Mouse (Mus musculus) liver, postnatal 0 days (tissue): Measurements from ENCODE around the gene Oat. TPM values are rescaled to one million over a fixed set of nuclear protein-coding genes. Genes with fewer than 3 reads are reported as not detected.

ENCODE experiments used
- ATAC-seq: fragments of 200-750 bp; cut with Nextera tagmentation; 2 replicates; pipeline ENCODE4 v1.8.0; 2017; ENCODE audit warnings: mild to moderate bottlenecking, moderate library complexity
- DNase-seq: peaks from one replicate; pipeline ENCODE4 v3.0.0-alpha.2; 2016
- H3K27ac ChIP-seq: fragments of 300-500 bp; sonication (generic); 2 replicates; pipeline ENCODE4 v1.5.1; 2014; ENCODE audit warnings: antibody characterized with exemption, moderate library complexity, mild to moderate bottlenecking, low read depth
- H3K27me3 ChIP-seq: fragments of 300-500 bp; sonication (generic); 2 replicates; pipeline ENCODE4 v1.6.1; 2014; ENCODE audit warnings: low read length, control low read depth, mixed read lengths; ENCODE audit not compliant: insufficient read depth
- H3K36me3 ChIP-seq: fragments of 300-500 bp; sonication (generic); replicated peaks from 2 replicates; pipeline ENCODE4 v1.6.1; 2014; ENCODE audit warnings: mild to moderate bottlenecking, control low read depth, low read length, moderate library complexity, mixed read lengths; ENCODE audit not compliant: insufficient read depth
- H3K4me1 ChIP-seq: fragments of 300-500 bp; sonication (generic); 2 replicates; pipeline ENCODE4 v1.6.1; 2014; ENCODE audit warnings: antibody characterized with exemption, mild to moderate bottlenecking, control low read depth; ENCODE audit not compliant: insufficient read depth
- H3K4me2 ChIP-seq: fragments of 300-500 bp; sonication (generic); 2 replicates; pipeline ENCODE4 v1.6.1; 2014; ENCODE audit warnings: low read depth, mild to moderate bottlenecking, low read length, moderate library complexity, mixed read lengths
- H3K4me3 ChIP-seq: fragments of 300-500 bp; sonication (generic); 2 replicates; pipeline ENCODE4 v1.5.1; 2014; ENCODE audit warnings: low read depth, low read length
- H3K9ac ChIP-seq: fragments of 300-500 bp; sonication (generic); replicated peaks from 2 replicates; pipeline ENCODE4 v1.6.1; 2014; ENCODE audit warnings: mild to moderate bottlenecking, moderate library complexity
- H3K9me3 ChIP-seq: fragments of 300-500 bp; sonication (generic); 2 replicates; pipeline ENCODE4 v1.6.1; 2016; ENCODE audit warnings: mild to moderate bottlenecking, control low read depth, low read length, mixed read lengths
- CTCF ChIP-seq: sonication (generic); IDR thresholded peaks from 2 replicates; pipeline ENCODE4 v1.5.1; 2016; ENCODE audit warnings: antibody characterized with exemption, low read depth
- EP300 ChIP-seq: IDR thresholded peaks from 2 replicates; pipeline ENCODE4 v1.6.1; 2016; ENCODE audit warnings: antibody characterized with exemption, low read depth, mild to moderate bottlenecking
- WGBS: fragments of 180-500 bp; shearing (Covaris S2); extraction: QIAGEN DNeasy Blood & Tissue Kit; methylation state at CpG from one replicate; pipeline ENCODE4 v1.1.7; 2014; ENCODE audit not compliant: insufficient replicate concordance; 5-methylcytosine and 5-hydroxymethylcytosine counted together
- polyA plus RNA-seq: library from polyadenylated mRNA; unstranded; fragments of >200 nt; fragmentation: Nextera tagmentation; extraction: Ambion mirVana; gene quantifications from 2 replicates; pipeline ENCODE4 v1.2.1, GENCODE M21; 2015

The Oat gene
- polyA plus RNA-seq = 43.8 and 44.6 TPM in 2 replicates

DNA sequence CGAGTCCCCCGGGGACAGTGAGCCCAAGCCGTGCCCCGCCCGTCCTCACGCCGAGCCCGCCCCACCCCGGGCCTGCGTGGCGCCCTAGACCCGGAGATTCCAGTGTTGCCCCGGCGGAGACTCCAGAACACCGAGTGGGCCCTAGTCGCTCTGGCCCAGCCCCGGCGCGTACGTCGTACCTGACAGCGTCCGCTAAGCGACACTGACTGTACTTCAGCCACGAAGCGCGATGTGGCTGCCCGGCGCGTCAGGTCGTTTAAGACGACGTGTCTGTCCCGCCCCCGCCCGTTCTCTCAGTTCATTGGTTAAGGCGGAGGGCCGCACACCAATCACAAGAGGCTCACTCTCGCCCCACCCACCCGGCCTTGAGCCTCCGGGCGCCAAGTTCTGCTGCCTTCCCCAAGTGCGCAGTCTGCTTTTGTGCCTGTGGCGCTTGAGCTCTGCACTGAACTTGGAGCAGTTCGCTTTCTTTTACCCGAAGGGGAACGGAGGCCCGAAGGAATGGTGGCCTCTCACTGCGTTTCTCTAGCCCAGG, at the start of gene Oat:
Oat (minus strand) TSS at position 283 of the 535 bp plus-strand sequence.
- no peaks in the 10 kb centered on the region for H3K9me3 ChIP-seq
- peak; percentile 31; the same call in 1 of the 2 replicates for TF ChIP-seq EP300
- peak; percentile 15; the same call in 1 of the 2 replicates for TF ChIP-seq CTCF
- peaks cover 15% of the 10 kb centered on the region for H3K4me1 ChIP-seq
- H3K9ac ChIP-seq = peak within 1 kb of the TSS; percentile 83
- H3K4me2 ChIP-seq = peak within 1 kb of the TSS; percentile 89
- H3K27ac ChIP-seq = peak within 1 kb of the TSS; percentile 95
- WGBS = 1% methylated on average over 48 of the region's 49 CpGs
- H3K27me3 ChIP-seq = peaks cover 21% of the 10 kb centered on the region
- no peaks in the 10 kb centered on the region for H3K36me3 ChIP-seq
- peak within 1 kb of the TSS; percentile 72 for H3K4me3 ChIP-seq
- peak; percentile 98 for DNase-seq
- peak; percentile 96 for ATAC-seq

GRCm38 (mm10) chr7:132624161-132624560, 48.0 kb upstream of the Oat start:
- H3K4me1 ChIP-seq = no peaks in the 10 kb centered on the region
- H3K36me3 ChIP-seq = no peaks in the 10 kb centered on the region
- TF ChIP-seq CTCF (no peak), EP300 (no peak)
- ATAC-seq (no peak), DNase-seq (no peak)
- H3K4me2 ChIP-seq = no peak overlapping the region
- 82% methylated on average over 10 of the region's 10 CpGs for WGBS
- H3K27ac ChIP-seq = no peak overlapping the region
- H3K4me3 ChIP-seq = no peak overlapping the region
- H3K27me3 ChIP-seq = no peaks in the 10 kb centered on the region
- no peaks in the 10 kb centered on the region for H3K9me3 ChIP-seq
- no peak overlapping the region for H3K9ac ChIP-seq

DNA sequence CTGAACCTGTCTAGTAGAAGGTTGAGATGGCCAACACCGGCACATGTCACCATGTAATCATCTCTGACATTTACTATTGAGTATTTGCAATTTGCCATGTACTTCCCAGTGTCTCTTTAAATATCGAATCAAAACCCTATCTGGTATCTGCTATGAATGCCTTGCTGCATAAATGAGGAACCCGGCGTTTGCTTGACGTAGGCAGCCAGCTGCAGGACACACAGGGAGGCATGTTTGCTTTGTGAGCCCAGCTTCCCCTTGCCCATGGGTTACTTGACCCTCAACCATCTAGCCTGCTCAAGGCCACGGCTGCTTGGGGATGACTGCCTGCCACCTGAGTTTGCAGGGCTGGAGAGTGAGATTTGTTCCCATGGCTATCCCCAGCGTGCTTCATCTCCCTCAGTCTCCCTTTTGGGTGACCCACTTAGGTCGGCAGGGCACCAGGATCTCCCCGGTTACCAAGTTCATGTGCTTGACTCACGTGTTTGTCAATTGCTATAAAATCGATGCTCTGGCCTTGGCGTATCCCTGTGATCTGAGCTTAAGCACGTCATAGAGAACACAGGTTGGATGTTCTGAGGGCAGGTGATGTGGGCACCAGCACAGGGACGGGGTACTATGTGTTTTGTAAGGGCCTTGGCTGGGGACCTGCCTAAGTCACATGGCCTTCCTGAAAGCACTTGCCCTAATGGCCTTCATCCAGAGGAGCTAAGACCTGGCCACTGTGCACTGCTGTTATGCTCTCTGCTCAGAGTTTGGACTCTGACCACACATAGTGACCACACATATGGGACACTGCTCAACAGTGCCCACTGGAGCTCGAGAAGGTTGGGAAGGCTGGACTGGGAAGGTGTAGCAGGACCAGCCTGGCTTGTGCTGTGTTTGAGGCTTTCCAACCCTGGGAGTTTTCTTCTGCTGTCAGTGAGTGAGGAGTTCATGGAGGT, 44.0 kb upstream of the Oat start:
- DNase-seq = peak; percentile 29
- H3K36me3 ChIP-seq = no peaks in the 10 kb centered on the region
- no peaks in the 10 kb centered on the region for H3K27me3 ChIP-seq
- H3K4me2 ChIP-seq = no peak overlapping the region
- H3K9me3 ChIP-seq = no peaks in the 10 kb centered on the region
- H3K9ac ChIP-seq = no peak overlapping the region
- no peaks in the 10 kb centered on the region for H3K4me1 ChIP-seq
- TF ChIP-seq EP300 = peak; percentile 22; the same call in 1 of the 2 replicates
- 0 out of 2 replicates have a peak, but pooled peaks have one; percentile 17 for TF ChIP-seq CTCF
- ATAC-seq = peak; percentile 90
- WGBS = 69% methylated on average over 15 of the region's 15 CpGs
- H3K4me3 ChIP-seq = no peak overlapping the region
- peak overlapping the region; percentile 39; the same call in 1 of the 2 replicates for H3K27ac ChIP-seq

DNA sequence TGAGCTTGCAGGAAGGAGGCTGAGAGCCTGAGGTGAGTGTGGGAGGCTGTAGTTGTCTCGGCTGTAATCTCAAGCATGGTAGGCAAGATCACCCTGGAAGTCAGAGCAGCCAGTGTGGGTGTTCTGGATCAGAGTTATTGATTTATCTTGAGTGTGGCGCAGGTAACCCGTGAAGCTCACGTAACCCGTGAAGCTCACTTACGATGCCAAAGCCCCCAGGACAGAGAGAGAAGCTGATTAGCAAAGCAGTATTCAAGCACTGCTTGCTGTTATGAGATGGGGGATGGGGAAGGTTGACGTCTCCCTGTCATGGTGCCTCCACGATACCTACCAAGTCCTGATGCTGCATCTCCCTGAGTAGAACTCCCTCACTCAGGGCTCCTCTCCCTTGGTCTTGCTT, 43.4 kb upstream of the Oat start:
- H3K4me1 ChIP-seq = no peaks in the 10 kb centered on the region
- no peaks in the 10 kb centered on the region for H3K27me3 ChIP-seq
- ATAC-seq (no peak), DNase-seq (no peak)
- H3K27ac ChIP-seq = no peak overlapping the region
- WGBS = 80% methylated on average over 8 of the region's 8 CpGs
- no peaks in the 10 kb centered on the region for H3K36me3 ChIP-seq
- H3K9ac ChIP-seq = no peak overlapping the region
- no peak for TF ChIP-seq EP300
- no peak for TF ChIP-seq CTCF
- no peaks in the 10 kb centered on the region for H3K9me3 ChIP-seq
- no peak overlapping the region for H3K4me2 ChIP-seq
- no peak overlapping the region for H3K4me3 ChIP-seq

- Histone ChIP-seq H3K4me1 (no peaks in the 10 kb centered on the region), H3K27ac (no peak overlapping the region), H3K9ac (no peak overlapping the region), H3K27me3 (no peaks in the 10 kb centered on the region), H3K4me3 (no peak overlapping the region), H3K36me3 (no peaks in the 10 kb centered on the region), H3K4me2 (no peak overlapping the region), H3K9me3 (no peaks in the 10 kb centered on the region)
- no peak for DNase-seq
- ATAC-seq = no peak
- WGBS = 82% methylated on average over 5 of the region's 5 CpGs
- TF ChIP-seq EP300 = no peak
- TF ChIP-seq CTCF = no peak
Observed at GRCm38 (mm10) chr7:132617021-132617564, 40.9 kb upstream of the Oat start.

DNA sequence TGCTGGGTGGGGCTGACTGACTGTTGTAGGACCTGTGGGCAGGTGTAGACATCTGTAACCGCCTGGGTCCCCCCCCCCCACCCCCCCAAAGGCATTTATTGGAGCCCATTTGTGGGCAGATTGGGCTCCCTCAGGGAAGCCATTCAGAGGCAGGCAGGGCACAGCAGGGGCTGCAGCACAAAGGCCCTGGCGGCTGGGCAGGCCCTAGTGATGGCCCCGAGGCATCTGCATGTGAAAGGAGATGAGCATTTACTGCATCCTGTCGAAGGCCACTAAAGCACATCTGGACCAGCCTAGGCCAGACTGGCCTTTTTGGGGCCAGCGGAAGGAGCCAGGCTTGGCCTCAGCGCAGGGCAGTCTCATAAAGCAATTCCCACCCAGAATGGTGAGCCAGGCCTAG, 40.2 kb upstream of the Oat start:
- Histone ChIP-seq H3K9me3 (no peaks in the 10 kb centered on the region), H3K4me1 (no peaks in the 10 kb centered on the region), H3K27me3 (no peaks in the 10 kb centered on the region), H3K9ac (no peak overlapping the region), H3K4me2 (no peak overlapping the region), H3K27ac (no peak overlapping the region), H3K4me3 (no peak overlapping the region), H3K36me3 (no peaks in the 10 kb centered on the region)
- TF ChIP-seq EP300 = no peak
- 74% methylated on average over 6 of the region's 6 CpGs for WGBS
- ATAC-seq (no peak), DNase-seq (no peak)
